Mouse (Mus musculus): ENCODE data around the gene Hba-a1.
A peak's percentile ranks its signal among the peaks of the same experiment; 100 is the strongest.
"Not testable (repeated sequence)": the region's sequence is repeated elsewhere in the genome, so short reads cannot be mapped to it uniquely, and the experiment has no call there.

Gene Hba-a1

GRCm38 (mm10) chr11:32283091-32283777 lies at the start of gene Hba-a1:
TSS of gene Hba-a1 (plus strand) at chr11:32283511.
- not testable (repeated sequence) for DNase-seq (ENCODE audit: low spot score in 2 of 2)

- DNase-seq (ENCODE audit: low spot score in 2 of 2) = no peak
Measured at GRCm38 (mm10) chr11:32233895-32234294, 49.4 kb upstream of the Hba-a1 start.

GRCm38 (mm10) chr11:32234816-32235485 lies 48.4 kb upstream of the Hba-a1 start:
- no peak for DNase-seq (ENCODE audit: low spot score in 2 of 2)

GRCm38 (mm10) chr11:32235646-32236045 lies 47.7 kb upstream of the Hba-a1 start:
- peak; percentile 52 to 77 for DNase-seq (ENCODE audit: low spot score in 2 of 2)

- no peak for DNase-seq (ENCODE audit: low spot score in 2 of 2)
Measured at GRCm38 (mm10) chr11:32236132-32236531, 47.2 kb upstream of the Hba-a1 start.

- peak in 1 of 2 experiments; percentile 58 for DNase-seq (ENCODE audit: low spot score in 2 of 2)
Measured at GRCm38 (mm10) chr11:32236712-32237410, 46.5 kb upstream of the Hba-a1 start.

GRCm38 (mm10) chr11:32237411-32237795 lies 45.9 kb upstream of the Hba-a1 start:
- no peak for DNase-seq (ENCODE audit: low spot score in 2 of 2)

- peak; percentile 52 to 71 for DNase-seq (ENCODE audit: low spot score in 2 of 2)
Measured at GRCm38 (mm10) chr11:32238093-32238860, 45.0 kb upstream of the Hba-a1 start.

- no peak for DNase-seq (ENCODE audit: low spot score in 2 of 2)
Measured at GRCm38 (mm10) chr11:32241391-32241790, 41.9 kb upstream of the Hba-a1 start.

- no peak for DNase-seq (ENCODE audit: low spot score in 2 of 2)
Measured at GRCm38 (mm10) chr11:32242209-32242608, 41.1 kb upstream of the Hba-a1 start.

GRCm38 (mm10) chr11:32243205-32243955 lies 39.9 kb upstream of the Hba-a1 start:
- DNase-seq (ENCODE audit: low spot score in 2 of 2) = no peak

GRCm38 (mm10) chr11:32244064-32244463 lies 39.2 kb upstream of the Hba-a1 start:
- peak in 1 of 2 experiments; percentile 60 for DNase-seq (ENCODE audit: low spot score in 2 of 2)

GRCm38 (mm10) chr11:32244617-32245016 lies 38.7 kb upstream of the Hba-a1 start:
- no peak for DNase-seq (ENCODE audit: low spot score in 2 of 2)

- no peak for DNase-seq (ENCODE audit: low spot score in 2 of 2)
Measured at GRCm38 (mm10) chr11:32245614-32246013, 37.7 kb upstream of the Hba-a1 start.

- DNase-seq (ENCODE audit: low spot score in 2 of 2) = no peak
Measured at GRCm38 (mm10) chr11:32247068-32247467, 36.2 kb upstream of the Hba-a1 start.

GRCm38 (mm10) chr11:32248350-32248749 lies 35.0 kb upstream of the Hba-a1 start:
- DNase-seq (ENCODE audit: low spot score in 2 of 2) = no peak

GRCm38 (mm10) chr11:32250880-32251763 lies 32.2 kb upstream of the Hba-a1 start:
- DNase-seq (ENCODE audit: low spot score in 2 of 2) = no peak

- DNase-seq (ENCODE audit: low spot score in 2 of 2) = no peak
Measured at GRCm38 (mm10) chr11:32253121-32253520, 30.2 kb upstream of the Hba-a1 start.

GRCm38 (mm10) chr11:32256146-32256545 lies 27.2 kb upstream of the Hba-a1 start:
- DNase-seq (ENCODE audit: low spot score in 2 of 2) = no peak

GRCm38 (mm10) chr11:32256566-32256965 lies 26.7 kb upstream of the Hba-a1 start:
- no peak for DNase-seq (ENCODE audit: low spot score in 2 of 2)
